Mouse (Mus musculus): ENCODE data around the gene Car6.

The Car6 gene

GRCm38 (mm10) chr4:150178131-150178530 is 23.0 kb downstream of the Car6 start:
- no peak for DNase-seq

GRCm38 (mm10) chr4:150177122-150177521 is 24.0 kb downstream of the Car6 start:
- DNase-seq: no peak

- DNase-seq: peak; percentile 43 to 44
Measured at GRCm38 (mm10) chr4:150176535-150176934, 24.6 kb downstream of the Car6 start.

- no peak for DNase-seq
Measured at GRCm38 (mm10) chr4:150174027-150174426, 27.1 kb downstream of the Car6 start.

GRCm38 (mm10) chr4:150173281-150173680 is 27.9 kb downstream of the Car6 start:
- DNase-seq: peak; percentile 41 to 59

GRCm38 (mm10) chr4:150172107-150172506 is 29.0 kb downstream of the Car6 start:
- DNase-seq: no peak

GRCm38 (mm10) chr4:150168406-150168805 is 32.7 kb downstream of the Car6 start:
- DNase-seq: no peak

- DNase-seq: no peak
Measured at GRCm38 (mm10) chr4:150164875-150165274, 36.3 kb downstream of the Car6 start.

- no peak for DNase-seq
Measured at GRCm38 (mm10) chr4:150162561-150163169, 38.5 kb downstream of the Car6 start.

GRCm38 (mm10) chr4:150159458-150159857 is 41.7 kb downstream of the Car6 start:
- DNase-seq: no peak

- DNase-seq: no peak
Measured at GRCm38 (mm10) chr4:150157348-150157882, 43.7 kb downstream of the Car6 start.

- no peak for DNase-seq
Measured at GRCm38 (mm10) chr4:150155731-150156130, 45.4 kb downstream of the Car6 start.

- no peak for DNase-seq
Measured at GRCm38 (mm10) chr4:150155301-150155700, 45.8 kb downstream of the Car6 start.

- DNase-seq: no peak
Measured at GRCm38 (mm10) chr4:150152483-150152882, 48.6 kb downstream of the Car6 start.

- no peak for DNase-seq
Measured at GRCm38 (mm10) chr4:150151045-150151444, 50.1 kb downstream of the Car6 start.

- DNase-seq: no peak
Measured at GRCm38 (mm10) chr4:150146286-150146685, 54.8 kb downstream of the Car6 start.

- no peak for DNase-seq
Measured at GRCm38 (mm10) chr4:150144242-150144641, 56.9 kb downstream of the Car6 start.

- DNase-seq: no peak
Measured at GRCm38 (mm10) chr4:150140346-150140745, 60.8 kb downstream of the Car6 start.

- no peak for DNase-seq
Measured at GRCm38 (mm10) chr4:150139090-150139489, 62.0 kb downstream of the Car6 start.

GRCm38 (mm10) chr4:150138084-150138543 is 63.0 kb downstream of the Car6 start:
- DNase-seq: peak; percentile 22 to 23

- no peak for DNase-seq
Measured at GRCm38 (mm10) chr4:150137368-150138083, 63.6 kb downstream of the Car6 start.
